Mouse (Mus musculus) liver, embryonic 14.5 days (tissue): ENCODE results near the gene Rer1. TPM values are rescaled to one million over a fixed set of nuclear protein-coding genes. Genes with fewer than 3 reads are reported as not detected.
A peak's percentile ranks its signal among the peaks of the same experiment; 100 is the strongest.

Source experiments
- ATAC-seq: fragments of 200-750 bp; cut with Nextera tagmentation; 2 replicates; pipeline ENCODE4 v1.8.0; 2017; ENCODE audit warnings: moderate number of reproducible peaks, mild to moderate bottlenecking, moderate library complexity; ENCODE audit not compliant: insufficient read depth
- DNase-seq, 3 experiments: peaks; one replicate each; pipeline ENCODE4 v3.0.0-alpha.2; 2012 to 2013; ENCODE audit warnings: low read depth in 3 of 3, low spot score in 3 of 3
- H3K27ac ChIP-seq: fragments of 300-500 bp; sonication (generic); 2 replicates; pipeline ENCODE4 v1.5.1; 2014; ENCODE audit warnings: moderate library complexity, mild to moderate bottlenecking, control low read depth, inconsistent platforms
- H3K27me3 ChIP-seq: fragments of 300-500 bp; sonication (generic); 2 replicates; pipeline ENCODE4 v1.6.1; 2014; ENCODE audit warnings: mild to moderate bottlenecking, low read length, moderate library complexity; ENCODE audit not compliant: control insufficient read depth, insufficient read depth
- H3K36me3 ChIP-seq: fragments of 300-500 bp; sonication (generic); replicated peaks from 2 replicates; pipeline ENCODE4 v1.6.1; 2014; ENCODE audit warnings: low read depth; ENCODE audit not compliant: control insufficient read depth, insufficient read depth
- H3K4me1 ChIP-seq, 2 experiments: fragments of 200-500 bp in 1 of 2; fragments of 300-500 bp in 1 of 2; sonication (generic) in 1 of 2; replicated peaks; 2 replicates each; pipeline ENCODE4 v1.6.1; 2012 to 2014; ENCODE audit warnings: antibody characterized with exemption in 1 of 2, inconsistent platforms in 1 of 2, low read length in 1 of 2; ENCODE audit not compliant: control insufficient read depth in 2 of 2, insufficient read depth in 2 of 2
- H3K4me2 ChIP-seq: fragments of 300-500 bp; sonication (generic); 2 replicates; pipeline ENCODE4 v1.6.1; 2014; ENCODE audit warnings: low read depth, mild to moderate bottlenecking, control low read depth, moderate library complexity
- H3K4me3 ChIP-seq, 2 experiments: fragments of 200-500 bp in 1 of 2; fragments of 300-500 bp in 1 of 2; sonication (generic) in 1 of 2; 2 replicates each; pipeline ENCODE4 v1.5.1; 2012 to 2014; ENCODE audit warnings: low read depth in 2 of 2, low read length in 2 of 2, mild to moderate bottlenecking in 2 of 2, control low read depth in 1 of 2, inconsistent platforms in 1 of 2, moderate library complexity in 1 of 2; ENCODE audit not compliant: insufficient read depth in 1 of 2
- H3K9ac ChIP-seq: fragments of 300-500 bp; sonication (generic); replicated peaks from 2 replicates; pipeline ENCODE4 v1.6.1; 2014; ENCODE audit warnings: mild to moderate bottlenecking, control low read depth, moderate library complexity
- H3K9me3 ChIP-seq: fragments of 300-500 bp; sonication (generic); 2 replicates; pipeline ENCODE4 v1.6.1; 2016; ENCODE audit warnings: low read length, mixed read lengths; ENCODE audit not compliant: control insufficient read depth
- CTCF ChIP-seq: IDR thresholded peaks from 2 replicates; pipeline ENCODE4 v1.5.1; 2016; ENCODE audit warnings: antibody characterized with exemption, low read depth, control low read depth
- EP300 ChIP-seq: IDR thresholded peaks from 2 replicates; pipeline ENCODE4 v1.6.1; 2016; ENCODE audit warnings: antibody characterized with exemption, low read depth
- WGBS: fragments of 180-500 bp; shearing (Covaris S2); extraction: QIAGEN DNeasy Blood & Tissue Kit; methylation state at CpG from one replicate; pipeline ENCODE4 v1.1.7; 2014; ENCODE audit not compliant: insufficient replicate concordance; 5-methylcytosine and 5-hydroxymethylcytosine counted together
- polyA plus RNA-seq, 2 experiments: library from polyadenylated mRNA; depleted of rRNA in 1 of 2; stranded (reverse) in 1 of 2; unstranded in 1 of 2; fragments of >200 nt; fragmentation: Nextera tagmentation in 1 of 2; extraction: Ambion mirVana in 1 of 2; gene quantifications; 2 replicates each; pipeline versions ENCODE4 v1.2.1 to v1.2.3; 2012 to 2014

Rer1 gene
- polyA plus RNA-seq, 2 experiments, result 50.8 to 97.7 TPM

GRCm38 (mm10) chr4:155064474-155064873 lies 21.7 kb downstream of the Rer1 start:
- no peaks in the 10 kb centered on the region for H3K27me3 ChIP-seq
- no peak overlapping the region for H3K27ac ChIP-seq
- H3K4me2 ChIP-seq, result no peak overlapping the region
- peaks cover 3% of the 10 kb centered on the region; the same call in 1 of the 2 replicates for H3K36me3 ChIP-seq
- H3K9ac ChIP-seq, result no peak overlapping the region
- ATAC-seq (no peak), DNase-seq (no peak)
- H3K4me3 ChIP-seq, result no peak overlapping the region
- H3K4me1 ChIP-seq, result peaks cover 7 to 13% of the 10 kb centered on the region in 2 experiments; a peak in 3 of 4 replicates
- 76% methylated on average over 2 of the region's 2 CpGs for WGBS
- TF ChIP-seq EP300 (no peak), CTCF (peak; percentile 10; the same call in 1 of the 2 replicates)
- H3K9me3 ChIP-seq, result no peaks in the 10 kb centered on the region

DNA sequence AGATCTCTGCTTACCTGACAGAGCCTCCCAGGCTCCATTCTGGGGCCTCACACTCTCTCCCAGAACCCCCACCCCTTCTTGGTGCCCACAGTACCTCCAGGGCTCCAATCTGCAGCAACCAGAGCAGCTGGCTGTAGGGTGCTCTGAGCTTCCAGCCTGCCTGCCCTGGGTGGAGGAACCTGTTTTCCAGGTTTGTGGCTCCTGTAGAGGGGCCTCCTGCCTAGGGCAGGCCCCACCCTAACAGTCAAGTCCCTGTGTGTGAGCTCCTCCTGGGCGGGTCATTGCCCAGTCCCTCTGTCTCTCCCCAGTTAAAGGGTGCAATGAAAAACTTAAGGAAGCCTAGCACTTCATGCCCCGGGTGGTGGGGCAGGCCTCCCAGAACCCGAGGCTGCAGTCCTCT lies 22.3 kb downstream of the Rer1 start:
- WGBS, result 26% methylated on average over 3 of the region's 3 CpGs
- TF ChIP-seq CTCF, result no peak
- TF ChIP-seq EP300, result no peak

GRCm38 (mm10) chr4:155058325-155058724 lies 27.9 kb downstream of the Rer1 start:
- H3K27me3 ChIP-seq, result no peaks in the 10 kb centered on the region
- H3K9me3 ChIP-seq, result no peaks in the 10 kb centered on the region
- WGBS, result 32% methylated on average over 10 of the region's 10 CpGs

More for the DNA sequence above, 22.3 kb downstream of the Rer1 start:
- Histone ChIP-seq H3K4me2 (no peak overlapping the region), H3K9me3 (no peaks in the 10 kb centered on the region), H3K27me3 (no peaks in the 10 kb centered on the region), H3K27ac (no peak overlapping the region), H3K36me3 (no peaks in the 10 kb centered on the region), H3K9ac (no peak overlapping the region), H3K4me3 (no peak overlapping the region), H3K4me1 (peaks cover 7 to 13% of the 10 kb centered on the region in 2 experiments; a peak in 3 of 4 replicates)
- no peak for ATAC-seq
- no peak for DNase-seq

DNA sequence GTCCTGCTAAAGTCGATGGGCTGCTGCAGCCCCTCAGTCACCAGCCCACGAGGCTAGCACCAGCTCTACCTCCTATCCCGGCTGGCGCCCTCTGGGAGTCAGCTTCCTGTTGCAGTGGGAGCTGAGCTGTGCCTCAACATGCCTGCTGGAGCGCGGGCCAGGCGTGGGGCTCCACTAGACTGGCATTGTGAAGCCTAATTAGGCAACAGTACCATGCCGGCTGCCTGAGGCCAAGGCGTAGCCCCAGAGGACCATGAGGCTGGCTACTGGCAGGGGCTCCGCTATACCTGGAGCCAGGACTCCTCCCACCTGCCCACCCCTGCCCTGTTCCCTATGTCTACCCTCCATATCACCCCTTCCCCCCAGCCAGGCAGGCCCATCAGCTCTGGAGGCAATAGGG lies 29.5 kb downstream of the Rer1 start, which contains the start of gene Plch2:
TSS of gene Plch2 (minus strand) at position 61 of the 400 bp plus-strand sequence.
- DNase-seq (no peak), ATAC-seq (no peak)
- WGBS, result 53% methylated on average over 10 of the region's 10 CpGs
- TF ChIP-seq EP300 (no peak), CTCF (no peak)
- H3K36me3 ChIP-seq, result no peaks in the 10 kb centered on the region
- H3K4me2 ChIP-seq, result no peak within 1 kb of the TSS
- H3K4me3 ChIP-seq, result no peak within 1 kb of the TSS
- no peaks in the 10 kb centered on the region for H3K27me3 ChIP-seq
- H3K27ac ChIP-seq, result no peak within 1 kb of the TSS
- H3K9ac ChIP-seq, result no peak within 1 kb of the TSS
- H3K9me3 ChIP-seq, result no peaks in the 10 kb centered on the region
- H3K4me1 ChIP-seq, result no peaks in the 10 kb centered on the region

More at GRCm38 (mm10) chr4:155058325-155058724, 27.9 kb downstream of the Rer1 start:
- ATAC-seq (no peak), DNase-seq (no peak)
- H3K9ac ChIP-seq, result no peak overlapping the region
- H3K27ac ChIP-seq, result no peak overlapping the region
- TF ChIP-seq CTCF (no peak), EP300 (no peak)
- no peaks in the 10 kb centered on the region for H3K36me3 ChIP-seq
- no peak overlapping the region for H3K4me3 ChIP-seq
- no peak overlapping the region for H3K4me2 ChIP-seq
- H3K4me1 ChIP-seq, result no peaks in the 10 kb centered on the region

DNA sequence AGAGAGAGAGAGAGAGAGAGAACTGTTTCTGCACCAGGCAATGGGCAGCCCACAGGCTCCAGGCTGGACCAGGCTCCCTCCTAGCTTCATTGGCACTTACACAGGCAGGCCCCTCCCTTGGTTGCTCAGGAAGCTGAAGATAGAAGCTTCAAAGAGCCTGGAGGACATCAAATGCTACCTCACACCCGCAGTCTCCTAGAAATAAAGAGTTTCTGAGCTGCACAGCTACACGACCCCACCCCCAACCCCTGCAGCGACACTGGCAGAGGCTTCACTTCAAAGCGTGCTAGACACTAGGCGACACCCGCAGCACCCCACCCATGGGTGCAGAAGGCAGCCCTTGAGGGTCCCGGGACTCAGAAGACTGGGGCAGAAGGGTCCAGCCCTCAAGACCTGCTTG lies 36.1 kb downstream of the Rer1 start:
- H3K4me2 ChIP-seq, result no peak overlapping the region
- H3K9me3 ChIP-seq, result no peaks in the 10 kb centered on the region
- H3K4me1 ChIP-seq, result no peaks in the 10 kb centered on the region
- 54% methylated on average over 7 of the region's 7 CpGs for WGBS
- no peaks in the 10 kb centered on the region for H3K27me3 ChIP-seq
- ATAC-seq (no peak), DNase-seq (no peak)
- H3K4me3 ChIP-seq, result no peak overlapping the region
- H3K9ac ChIP-seq, result no peak overlapping the region
- TF ChIP-seq CTCF (no peak), EP300 (no peak)
- H3K36me3 ChIP-seq, result no peaks in the 10 kb centered on the region
- H3K27ac ChIP-seq, result no peak overlapping the region

GRCm38 (mm10) chr4:155046636-155047035 lies 39.5 kb downstream of the Rer1 start:
- no peaks in the 10 kb centered on the region for H3K4me1 ChIP-seq
- H3K4me2 ChIP-seq, result no peak overlapping the region
- TF ChIP-seq CTCF (no peak), EP300 (no peak)
- ATAC-seq (no peak), DNase-seq (no peak)
- H3K27ac ChIP-seq, result no peak overlapping the region
- H3K9me3 ChIP-seq, result no peaks in the 10 kb centered on the region
- 67% methylated on average over 14 of the region's 14 CpGs for WGBS
- no peak overlapping the region for H3K9ac ChIP-seq
- peaks cover 24% of the 10 kb centered on the region for H3K27me3 ChIP-seq
- no peaks in the 10 kb centered on the region for H3K36me3 ChIP-seq
- H3K4me3 ChIP-seq, result no peak overlapping the region
